Mouse (Mus musculus) hindbrain, embryonic 16.5 days (tissue): ENCODE data around the gene Klc1. TPM values are rescaled to one million over a fixed set of nuclear protein-coding genes. Genes with fewer than 3 reads are reported as not detected.

ENCODE experiments used
- ATAC-seq: fragments of 200-750 bp; cut with Nextera tagmentation; 2 replicates; pipeline ENCODE4 v1.8.0; 2017; ENCODE audit warnings: moderate TSS enrichment, moderate library complexity
- H3K27ac ChIP-seq: fragments of 300-500 bp; sonication (generic); 2 replicates; pipeline ENCODE4 v1.5.1; 2014; ENCODE audit warnings: low read depth, mild to moderate bottlenecking, control low read depth, low read length, moderate library complexity
- H3K27me3 ChIP-seq: fragments of 300-500 bp; sonication (generic); replicated peaks from 2 replicates; pipeline ENCODE4 v1.6.1; 2014; ENCODE audit warnings: low read length; ENCODE audit not compliant: control insufficient read depth, insufficient read depth
- H3K36me3 ChIP-seq: fragments of 300-500 bp; sonication (generic); 2 replicates; pipeline ENCODE4 v1.6.1; 2014; ENCODE audit warnings: mild to moderate bottlenecking, low read length, moderate library complexity, mixed read lengths; ENCODE audit not compliant: control insufficient read depth, insufficient read depth
- H3K4me1 ChIP-seq: fragments of 300-500 bp; sonication (generic); 2 replicates; pipeline ENCODE4 v1.6.1; 2014; ENCODE audit warnings: low read depth, low read length; ENCODE audit not compliant: control insufficient read depth, insufficient read depth
- H3K4me2 ChIP-seq: fragments of 300-500 bp; sonication (generic); 2 replicates; pipeline ENCODE4 v1.6.1; 2014; ENCODE audit warnings: mild to moderate bottlenecking, low read length, control low read depth, moderate library complexity
- H3K4me3 ChIP-seq: fragments of 300-500 bp; sonication (generic); 2 replicates; pipeline ENCODE4 v1.5.1; 2014; ENCODE audit warnings: mild to moderate bottlenecking, low read length, control low read depth, moderate library complexity
- H3K9ac ChIP-seq: fragments of 300-500 bp; sonication (generic); 2 replicates; pipeline ENCODE4 v1.6.1; 2014; ENCODE audit warnings: low read depth, mild to moderate bottlenecking, control low read depth, low read length, moderate library complexity
- H3K9me3 ChIP-seq: fragments of 300-500 bp; sonication (generic); 2 replicates; pipeline ENCODE4 v1.6.1; 2014; ENCODE audit warnings: mild to moderate bottlenecking, low read length, moderate library complexity; ENCODE audit not compliant: control insufficient read depth
- WGBS: fragments of 180-500 bp; shearing (Covaris S2); extraction: QIAGEN DNeasy Blood & Tissue Kit; methylation state at CpG from one replicate; pipeline ENCODE4 v1.1.7; 2014; 5-methylcytosine and 5-hydroxymethylcytosine counted together
- polyA plus RNA-seq: library from polyadenylated mRNA; unstranded; fragments of >200 nt; fragmentation: Nextera tagmentation; extraction: Ambion mirVana; gene quantifications from 2 replicates; pipeline ENCODE4 v1.2.1, GENCODE M21; 2015

Klc1 gene
- polyA plus RNA-seq, 1 experiment from 2014 or later, result 654 TPM

DNA sequence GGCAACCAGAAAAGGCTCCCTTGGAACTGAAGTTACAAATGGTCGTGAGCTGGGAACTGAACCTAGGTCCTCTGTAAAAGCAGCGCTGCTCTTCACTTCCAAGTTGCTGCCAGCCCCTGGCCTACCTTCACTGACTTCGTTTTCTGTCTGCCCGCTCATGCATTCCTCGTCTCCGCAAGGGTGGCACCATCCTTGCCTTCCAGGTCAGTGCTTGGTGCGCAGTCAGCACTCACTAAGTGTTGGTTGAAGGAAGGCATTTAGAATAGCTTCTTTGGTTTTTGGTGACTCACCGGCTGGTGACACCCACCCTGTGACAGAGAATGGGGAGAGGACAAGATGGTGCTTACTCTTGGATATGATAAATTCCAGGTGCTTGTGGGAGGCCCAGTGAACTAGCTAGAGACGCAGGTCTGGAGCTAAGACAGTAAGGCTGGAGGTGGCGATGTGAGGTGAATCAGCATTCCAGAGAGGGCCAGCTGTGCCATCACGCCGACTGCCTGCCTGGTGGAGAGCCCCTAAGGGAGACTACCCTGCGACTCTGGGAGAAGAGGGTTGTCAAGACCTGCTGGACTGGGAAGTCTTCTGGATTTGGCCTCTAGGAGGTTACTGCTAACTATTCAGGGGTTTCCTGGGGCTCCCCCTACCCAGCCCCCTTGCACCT is 4.1 kb downstream of the Klc1 start:
- Histone ChIP-seq H3K9me3 (no peaks in the 10 kb centered on the region), H3K9ac (no peak overlapping the region), H3K36me3 (no peaks in the 10 kb centered on the region), H3K27ac (no peak overlapping the region), H3K4me3 (no peak overlapping the region), H3K27me3 (no peaks in the 10 kb centered on the region), H3K4me2 (no peak overlapping the region), H3K4me1 (peaks cover 42% of the 10 kb centered on the region)
- no peak for ATAC-seq
- 89% methylated on average over 13 of the region's 13 CpGs for WGBS

DNA sequence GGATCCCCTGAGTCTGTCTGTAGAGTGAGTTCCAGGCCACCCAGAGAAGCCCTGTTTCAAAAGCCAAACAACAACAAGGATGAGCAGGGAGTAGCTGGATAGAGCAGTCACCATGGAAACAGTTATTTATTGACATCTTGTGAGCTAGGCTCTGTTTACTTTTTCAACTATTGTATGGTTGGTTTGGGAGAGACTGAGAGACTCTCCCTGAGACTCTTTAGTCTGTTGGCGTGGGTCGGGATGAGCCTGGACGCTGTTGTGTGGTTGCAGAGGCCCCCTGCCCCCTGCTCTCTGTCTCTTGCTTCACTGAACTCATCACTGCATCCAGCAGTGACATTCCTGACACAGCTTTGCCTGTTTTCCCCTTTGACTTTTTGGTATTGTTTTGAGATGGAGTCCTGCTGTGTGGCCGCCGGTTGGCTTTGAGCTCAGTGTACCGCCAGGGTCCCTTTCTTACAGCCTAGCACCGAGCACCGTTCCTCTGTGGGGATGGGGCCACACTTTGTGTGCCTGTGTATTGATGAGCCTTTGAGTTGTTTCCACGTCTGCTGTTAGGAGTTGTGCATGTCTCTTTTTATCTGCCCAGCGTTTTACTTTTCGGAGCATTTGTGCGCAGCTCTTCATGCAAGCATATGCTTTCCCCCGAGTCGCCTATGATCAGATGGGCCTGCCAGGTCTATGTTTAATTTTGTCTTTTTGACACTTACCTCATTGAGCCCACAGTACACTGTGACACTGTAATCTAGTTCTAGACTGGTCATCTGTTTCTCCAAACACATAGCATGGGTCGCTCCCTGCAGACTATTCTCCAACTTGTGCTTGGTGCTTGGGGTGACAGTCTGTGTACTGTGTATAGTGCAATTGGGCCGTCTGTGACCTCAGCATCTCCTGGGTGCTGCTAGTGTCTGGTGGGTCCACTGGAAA is 7.9 kb downstream of the Klc1 start:
- H3K9ac ChIP-seq, result no peak overlapping the region
- peak overlapping the region; percentile 16; the same call in 1 of the 2 replicates for H3K4me2 ChIP-seq
- ATAC-seq, result no peak
- no peak overlapping the region for H3K27ac ChIP-seq
- H3K27me3 ChIP-seq, result no peaks in the 10 kb centered on the region
- no peaks in the 10 kb centered on the region for H3K36me3 ChIP-seq
- H3K4me1 ChIP-seq, result peaks cover 29% of the 10 kb centered on the region
- H3K9me3 ChIP-seq, result no peaks in the 10 kb centered on the region
- H3K4me3 ChIP-seq, result no peak overlapping the region
- 18% methylated on average over 16 of the region's 16 CpGs for WGBS

DNA sequence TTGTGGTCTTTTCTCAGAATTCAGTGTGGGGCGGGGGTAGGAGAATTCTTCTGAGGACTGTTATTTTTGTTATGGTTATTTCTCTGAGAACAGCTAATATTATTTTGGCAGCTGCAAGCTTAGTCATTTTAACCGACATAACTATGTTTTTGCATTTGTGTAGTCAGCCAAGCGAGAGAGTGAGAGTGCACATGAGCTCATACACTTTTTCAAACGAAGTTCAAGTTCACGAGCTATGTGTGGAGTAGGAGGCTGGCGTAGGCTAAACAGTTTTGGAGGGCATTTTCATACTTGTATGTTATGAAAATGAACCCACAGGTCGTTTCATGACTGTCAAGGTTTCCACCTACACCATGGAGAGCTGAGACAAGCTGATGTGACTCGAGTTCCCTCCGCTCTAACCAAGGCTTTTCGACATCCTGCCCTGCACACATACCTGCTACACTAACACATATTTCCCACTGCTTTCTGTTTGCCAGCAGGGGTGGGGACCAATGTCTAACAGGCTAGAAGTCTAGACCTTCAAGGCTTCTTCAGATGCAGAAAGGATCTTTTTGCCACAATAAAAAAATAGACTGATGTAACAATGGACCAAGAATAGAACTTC is 9.8 kb downstream of the Klc1 start:
- H3K9ac ChIP-seq, result no peak overlapping the region
- H3K4me3 ChIP-seq, result no peak overlapping the region
- no peak overlapping the region for H3K4me2 ChIP-seq
- no peaks in the 10 kb centered on the region for H3K9me3 ChIP-seq
- peaks cover 21% of the 10 kb centered on the region for H3K4me1 ChIP-seq
- no peaks in the 10 kb centered on the region for H3K27me3 ChIP-seq
- no peak overlapping the region for H3K27ac ChIP-seq
- WGBS, result 91% methylated on average over 10 of the region's 10 CpGs
- peaks cover 9% of the 10 kb centered on the region for H3K36me3 ChIP-seq
- no peak for ATAC-seq

DNA sequence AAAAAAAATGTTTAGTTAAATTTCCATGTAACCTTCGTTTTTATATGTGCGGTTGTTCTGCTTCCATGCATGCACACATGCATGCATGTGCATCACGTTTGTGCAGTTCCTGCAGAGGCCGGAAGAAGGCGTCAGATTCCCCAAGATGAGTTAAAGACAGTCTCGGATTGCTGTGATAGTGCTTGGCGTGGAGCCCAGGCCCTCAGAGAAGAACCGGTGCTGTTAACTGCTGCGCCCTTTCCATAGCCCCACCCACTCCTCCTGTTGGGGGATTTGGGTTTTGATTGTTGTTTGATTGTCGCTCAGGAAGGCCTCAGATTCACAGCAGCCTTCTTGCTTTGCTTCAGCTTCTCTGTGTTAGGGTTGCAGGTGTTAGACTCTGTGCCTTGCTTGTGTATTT is 10.7 kb downstream of the Klc1 start:
- H3K27me3 ChIP-seq, result no peaks in the 10 kb centered on the region
- ATAC-seq, result peak; percentile 40; the same call in 1 of the 2 replicates
- 32% methylated on average over 10 of the region's 10 CpGs for WGBS
- H3K4me2 ChIP-seq, result no peak overlapping the region
- H3K4me3 ChIP-seq, result no peak overlapping the region
- peak overlapping the region; percentile 46; the same call in 1 of the 2 replicates for H3K27ac ChIP-seq
- peaks cover 17% of the 10 kb centered on the region for H3K36me3 ChIP-seq
- no peaks in the 10 kb centered on the region for H3K9me3 ChIP-seq
- H3K4me1 ChIP-seq, result peaks cover 21% of the 10 kb centered on the region
- no peak overlapping the region for H3K9ac ChIP-seq

DNA sequence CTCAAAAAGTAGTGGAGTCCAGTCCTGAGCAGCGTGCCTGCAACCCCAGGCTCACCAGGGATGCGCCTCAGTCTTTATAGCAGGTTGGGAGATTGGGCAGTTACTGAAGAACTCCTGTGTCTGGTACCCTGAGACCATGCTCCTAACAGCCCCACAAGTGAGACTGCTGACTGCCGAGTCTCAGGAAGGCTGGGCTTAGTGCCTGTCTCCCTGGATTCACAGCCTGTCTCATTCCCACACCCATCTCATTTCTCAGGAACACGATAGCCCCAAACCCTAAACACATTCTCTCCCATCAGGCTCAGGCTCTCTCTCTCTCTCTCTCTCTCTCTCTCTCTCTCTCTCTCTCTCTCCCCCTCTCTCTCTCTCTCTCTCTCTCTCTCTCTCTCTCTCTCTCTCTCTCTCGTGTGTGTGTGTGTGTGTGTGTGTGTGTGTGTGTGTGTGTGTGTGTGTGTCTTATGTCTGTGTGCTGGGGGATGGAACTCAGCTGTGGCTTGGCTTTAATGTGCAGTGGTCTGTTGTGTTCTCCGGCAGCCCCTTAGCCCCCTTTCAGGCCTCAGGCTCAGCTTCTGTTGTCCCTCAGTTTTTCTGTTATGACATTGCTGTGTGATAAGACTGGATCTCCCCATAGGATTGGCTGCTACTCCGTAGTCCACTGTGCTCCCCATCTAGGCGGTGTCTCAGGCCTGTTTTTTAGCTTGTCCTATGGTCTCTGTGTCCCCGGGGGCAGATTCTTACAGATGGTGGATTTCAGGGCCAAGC is 11.3 kb downstream of the Klc1 start:
- Histone ChIP-seq H3K4me3 (no peak overlapping the region), H3K27me3 (no peaks in the 10 kb centered on the region), H3K4me1 (peaks cover 21% of the 10 kb centered on the region), H3K4me2 (no peak overlapping the region), H3K27ac (peak overlapping the region; percentile 46; the same call in 1 of the 2 replicates), H3K9me3 (no peaks in the 10 kb centered on the region), H3K9ac (no peak overlapping the region), H3K36me3 (peaks cover 17% of the 10 kb centered on the region)
- WGBS, result 49% methylated on average over 9 of the region's 9 CpGs
- no peak for ATAC-seq

DNA sequence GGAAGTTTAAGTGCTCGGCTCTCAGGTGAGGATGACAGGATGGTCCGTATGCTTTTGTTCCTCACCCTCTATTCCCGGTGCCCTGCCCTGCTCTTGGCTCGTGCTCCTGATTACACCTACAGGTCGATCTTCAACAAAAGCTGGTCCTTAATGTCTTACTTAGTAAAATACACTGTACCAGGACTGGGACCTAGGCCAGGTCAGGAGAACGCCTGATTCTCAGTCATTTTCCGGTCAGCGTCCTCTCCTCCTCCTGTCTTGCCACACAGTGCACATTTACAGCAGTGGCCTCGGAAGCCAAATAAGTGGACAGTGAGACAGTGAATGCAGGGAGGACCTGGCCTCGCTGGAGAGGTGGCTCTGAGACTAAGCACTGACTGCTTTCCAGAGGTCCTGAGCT is 12.0 kb downstream of the Klc1 start:
- Histone ChIP-seq H3K9me3 (no peaks in the 10 kb centered on the region), H3K4me1 (peaks cover 19% of the 10 kb centered on the region), H3K9ac (no peak overlapping the region), H3K27ac (no peak overlapping the region), H3K4me3 (no peak overlapping the region), H3K36me3 (peaks cover 17% of the 10 kb centered on the region), H3K27me3 (no peaks in the 10 kb centered on the region), H3K4me2 (no peak overlapping the region)
- 89% methylated on average over 10 of the region's 10 CpGs for WGBS
- no peak for ATAC-seq

DNA sequence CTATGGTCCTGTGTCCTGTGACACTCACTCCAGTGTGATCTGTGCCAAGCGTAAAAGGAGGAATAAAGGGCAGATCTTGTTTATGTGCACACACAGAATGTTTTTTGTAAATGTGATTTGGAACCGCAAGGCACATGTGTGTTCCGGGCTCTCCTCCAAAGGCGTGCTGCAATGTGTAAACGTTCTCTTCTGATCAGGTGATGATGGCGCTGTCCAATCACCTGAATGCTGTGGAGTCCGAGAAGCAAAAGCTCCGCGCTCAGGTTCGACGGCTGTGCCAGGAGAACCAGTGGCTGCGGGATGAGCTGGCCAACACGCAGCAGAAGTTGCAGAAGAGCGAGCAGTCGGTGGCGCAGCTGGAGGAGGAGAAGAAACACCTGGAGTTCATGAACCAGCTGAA is 15.5 kb downstream of the Klc1 start:
- H3K4me3 ChIP-seq, result no peak overlapping the region
- WGBS, result 92% methylated on average over 16 of the region's 16 CpGs
- H3K9ac ChIP-seq, result no peak overlapping the region
- ATAC-seq, result no peak
- peaks cover 47% of the 10 kb centered on the region for H3K36me3 ChIP-seq
- peaks cover 7% of the 10 kb centered on the region for H3K4me1 ChIP-seq
- H3K27ac ChIP-seq, result no peak overlapping the region
- no peak overlapping the region for H3K4me2 ChIP-seq
- no peaks in the 10 kb centered on the region for H3K27me3 ChIP-seq
- no peaks in the 10 kb centered on the region for H3K9me3 ChIP-seq

DNA sequence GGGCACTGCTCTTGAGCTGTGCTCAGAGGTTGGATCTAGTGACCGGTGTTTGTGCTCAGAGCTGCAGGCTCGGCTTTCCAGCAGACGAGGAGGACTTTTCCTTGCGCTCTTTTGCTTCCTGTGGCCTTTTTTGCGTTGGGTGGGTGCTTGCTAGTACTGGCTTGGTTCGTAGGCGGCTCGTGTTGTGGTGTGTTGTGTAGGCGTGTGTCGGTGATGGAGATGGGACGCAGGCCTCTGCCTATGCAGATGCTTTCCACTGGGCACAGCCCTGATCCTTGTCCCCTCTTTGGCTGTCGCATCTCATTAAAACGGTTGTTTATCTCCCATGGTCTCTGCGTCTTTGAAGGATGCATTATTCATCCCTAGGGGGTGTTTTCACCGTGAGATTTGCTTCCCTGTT is 16.2 kb downstream of the Klc1 start:
- peaks cover 53% of the 10 kb centered on the region for H3K36me3 ChIP-seq
- 60% methylated on average over 15 of the region's 15 CpGs for WGBS
- no peak for ATAC-seq

More for the DNA sequence above, 16.2 kb downstream of the Klc1 start:
- Histone ChIP-seq H3K4me1 (peaks cover under 1% of the 10 kb centered on the region; the same call in 1 of the 2 replicates), H3K27me3 (no peaks in the 10 kb centered on the region), H3K4me2 (no peak overlapping the region), H3K9me3 (no peaks in the 10 kb centered on the region), H3K4me3 (no peak overlapping the region), H3K9ac (no peak overlapping the region), H3K27ac (no peak overlapping the region)
